In the genomic region with DNA sequence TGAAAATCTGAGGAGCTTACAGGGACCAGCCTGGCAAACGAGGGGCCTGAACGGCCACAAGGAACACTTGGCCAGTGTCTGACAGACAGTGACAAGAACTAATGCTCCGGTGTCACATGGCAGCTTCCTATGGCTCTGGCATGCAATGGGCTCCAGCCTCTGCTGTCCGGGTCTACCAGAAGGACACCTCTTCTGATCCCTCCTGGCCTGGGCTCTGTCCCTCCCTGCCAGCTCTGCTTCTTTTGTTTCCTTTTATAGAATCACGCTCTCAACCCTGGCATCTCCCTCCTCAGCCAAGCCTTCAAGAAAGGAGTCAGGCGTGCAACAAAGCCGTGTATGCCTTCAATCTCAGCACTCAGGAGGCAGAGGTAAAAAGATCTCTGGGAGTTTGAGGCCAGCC, we compare ENCODE assay signal across 20 mouse cellular contexts. TPM values are rescaled to one million over a fixed set of nuclear protein-coding genes. Genes with fewer than 3 reads are reported as not detected.
DNase-seq lines count a peak whose midpoint lies in the region; ATAC-seq and TF ChIP-seq lines count a peak whose summit lies in the region.
"Had no signal": no experiment of that assay in that cellular context is flagged by ENCODE, and none has a peak within 500 bp of the region (broad histone marks: within the 10 kb centered on the region; RNA-seq: fewer than 3 reads in every experiment).

No protein-coding gene starts in this region.

- no peak for TF ChIP-seq CTCF in layer of hippocampus, adult 2 months (conservative IDR thresholded peaks at IDR 0.05)
- no peak for TF ChIP-seq CTCF in small intestine, adult 2 months (IDR thresholded peaks at IDR 0.05; ENCODE audit: extremely low read depth, insufficient read length, insufficient replicate concordance, low read depth, low read length)

- TF ChIP-seq POLR2A in small intestine, adult 2 months (IDR thresholded peaks at IDR 0.05; ENCODE audit: low read depth, low read length), result no peak

- DNase-seq in layer of hippocampus, adult 2 months (ENCODE audit: low spot score in 2 of 2), result no peak
- DNase-seq in layer of hippocampus, adult 9-10 months (ENCODE audit: low spot score), result no peak
- peak; percentile 49 for DNase-seq in heart, adult 8-10 months (ENCODE audit: low spot score)
- no peak for DNase-seq in ovary, postnatal 14 days (ENCODE audit: low spot score)
- no peak for DNase-seq in T-cell, adult 2 months (ENCODE audit: low spot score)
- DNase-seq: adrenal gland, postnatal 10 days; gastrocnemius, postnatal 10 days; kidney, adult 8-10 months; kidney, postnatal 14 days; spleen, adult 18-20 months had no signal

- peaks cover 60% of the 10 kb centered on the region for H3K4me1 ChIP-seq in heart, embryonic 12.5 days (replicated peaks)
- no peaks in the 10 kb centered on the region; the same call in 1 of the 2 replicates for H3K4me1 ChIP-seq in small intestine, adult 2 months (ENCODE audit: control insufficient read depth, insufficient read depth, insufficient read length, low read length)
- H3K4me1 ChIP-seq: embryonic facial prominence, embryonic 12.5 days had no signal

- H3K36me3 ChIP-seq in heart, embryonic 12.5 days, result peaks cover 41% of the 10 kb centered on the region
- no peaks in the 10 kb centered on the region for H3K36me3 ChIP-seq in small intestine, adult 2 months (ENCODE audit: control insufficient read depth, insufficient read depth, low read length)

- no peak overlapping the region for H3K4me2 ChIP-seq in heart, embryonic 12.5 days
- H3K4me2 ChIP-seq: embryonic facial prominence, embryonic 12.5 days; forebrain, embryonic 13.5 days; hindbrain, embryonic 14.5 days; lung, embryonic 15.5 days; midbrain, embryonic 12.5 days had no signal

- ATAC-seq in heart, embryonic 12.5 days (ENCODE audit: insufficient number of reproducible peaks, low FRiP score), result no peak
- ATAC-seq: forebrain, embryonic 13.5 days had no signal

- 55% methylated on average over 7 of the region's 7 CpGs for WGBS in heart, embryonic 12.5 days
- WGBS in small intestine, adult 2 months, result 87% methylated on average over 7 of the region's 7 CpGs

- H3K9ac ChIP-seq in heart, embryonic 12.5 days, result peak overlapping the region; percentile 23; the same call in 1 of the 2 replicates
- H3K9ac ChIP-seq: embryonic facial prominence, embryonic 12.5 days; forebrain, embryonic 13.5 days; hindbrain, embryonic 14.5 days; liver, embryonic 14.5 days; lung, embryonic 15.5 days; midbrain, embryonic 12.5 days had no signal

- H3K27ac ChIP-seq in layer of hippocampus, adult 2 months, result peak overlapping the region; percentile 36; the same call in 1 of the 2 replicates
- peak overlapping the region; percentile 80 for H3K27ac ChIP-seq in heart, embryonic 12.5 days (ENCODE audit: poor library complexity, severe bottlenecking)
- peak overlapping the region; percentile 12 for H3K27ac ChIP-seq in small intestine, adult 2 months (ENCODE audit: insufficient read depth, low read depth, low read length)
- H3K27ac ChIP-seq: embryonic facial prominence, embryonic 12.5 days; hindbrain, embryonic 14.5 days; liver, embryonic 14.5 days; lung, embryonic 15.5 days; macrophage; midbrain, embryonic 12.5 days had no signal

- no peak overlapping the region for H3K4me3 ChIP-seq in layer of hippocampus, adult 2 months
- no peak overlapping the region for H3K4me3 ChIP-seq in heart, embryonic 12.5 days
- no peak overlapping the region for H3K4me3 ChIP-seq in small intestine, adult 2 months (ENCODE audit: low read depth, low read length)
- H3K4me3 ChIP-seq: embryonic facial prominence, embryonic 12.5 days; erythroblast, embryonic 14.5 days; forebrain, embryonic 13.5 days; lung, embryonic 15.5 days; midbrain, embryonic 12.5 days had no signal

- H3K9me3 ChIP-seq in heart, embryonic 12.5 days (replicated peaks), result no peaks in the 10 kb centered on the region
- H3K9me3 ChIP-seq: embryonic facial prominence, embryonic 12.5 days; forebrain, embryonic 13.5 days; lung, embryonic 15.5 days; midbrain, embryonic 12.5 days had no signal

- no peaks in the 10 kb centered on the region for H3K27me3 ChIP-seq in heart, embryonic 12.5 days (replicated peaks)
- H3K27me3 ChIP-seq in small intestine, adult 2 months (ENCODE audit: control insufficient read depth, insufficient read depth, low read length), result no peaks in the 10 kb centered on the region
- H3K27me3 ChIP-seq: embryonic facial prominence, embryonic 12.5 days; forebrain, embryonic 13.5 days; lung, embryonic 15.5 days; midbrain, embryonic 12.5 days had no signal

RNA-seq across cellular contexts. Expression of a gene that starts 11.6 kb away (rescaled TPM):
- total RNA-seq in layer of hippocampus, adult 2 months (2021), result 10 to 100 TPM; 58.4 to 58.7 TPM
- total RNA-seq in heart, adult 8-10 months (2022), result 10 to 100 TPM; 18.8 to 28.0 (median 25.2) TPM
- polyA plus RNA-seq in heart, embryonic 12.5 days (2016; fragmentation: Nextera tagmentation; extraction: Ambion mirVana), result 101 and 104 TPM in 2 replicates
- 7.9 and 8.4 TPM in 2 replicates for polyA plus RNA-seq in small intestine, adult 2 months (2012; rRNA removed)

RNA-seq across cellular contexts. Expression of a gene that starts 11.7 kb away (rescaled TPM):
- 1 to 10 TPM in 1 of 2 experiments, under 1 TPM in 1; 0.64 to 1.4 TPM for total RNA-seq in layer of hippocampus, adult 2 months (2021)
- total RNA-seq in heart, adult 8-10 months (2022), result under 1 TPM; 0.59 to 0.90 (median 0.77) TPM
- polyA plus RNA-seq in heart, embryonic 12.5 days (2016; fragmentation: Nextera tagmentation; extraction: Ambion mirVana), result 0.65 and 0.76 TPM in 2 replicates
- polyA plus RNA-seq in small intestine, adult 2 months (2012; rRNA removed), result 0.04 TPM in 1 of 2 replicates, not detected in the other
- polyA plus RNA-seq: erythroblast, embryonic 14.5 days had no signal

RNA-seq across cellular contexts. Expression of a gene that starts 14.6 kb away (rescaled TPM):
- 1 to 10 TPM; 4.4 to 5.8 TPM for total RNA-seq in layer of hippocampus, adult 2 months (2021)
- 10 to 100 TPM in 1 of 4 experiments, 1 to 10 TPM in 3; 9.0 to 11.1 (median 9.0) TPM for total RNA-seq in heart, adult 8-10 months (2022)
- polyA plus RNA-seq in heart, embryonic 12.5 days (2016; fragmentation: Nextera tagmentation; extraction: Ambion mirVana), result 114 and 124 TPM in 2 replicates
- 7.2 and 10.0 TPM in 2 replicates for polyA plus RNA-seq in small intestine, adult 2 months (2012; rRNA removed)
- polyA plus RNA-seq: macrophage had no signal

RNA-seq across cellular contexts. Expression of a gene that starts 15.4 kb away (rescaled TPM):
- total RNA-seq in layer of hippocampus, adult 2 months (2021), result 1 to 10 TPM; 9.4 to 9.5 TPM
- total RNA-seq in heart, adult 8-10 months (2022), result 10 to 100 TPM; 13.7 to 19.4 (median 16.4) TPM
- 69.7 and 78.3 TPM in 2 replicates for polyA plus RNA-seq in heart, embryonic 12.5 days (2016; fragmentation: Nextera tagmentation; extraction: Ambion mirVana)
- polyA plus RNA-seq in small intestine, adult 2 months (2012; rRNA removed), result 11.4 and 12.8 TPM in 2 replicates
- polyA plus RNA-seq: erythroblast, embryonic 14.5 days had no signal

RNA-seq across cellular contexts. Expression of a gene that starts 32.5 kb away (rescaled TPM):
- 10 to 100 TPM; 34.1 to 35.6 TPM for total RNA-seq in layer of hippocampus, adult 2 months (2021)
- 100 to 1,000 TPM; 224 to 279 (median 261) TPM for total RNA-seq in heart, adult 8-10 months (2022)
- 107 and 109 TPM in 2 replicates for polyA plus RNA-seq in heart, embryonic 12.5 days (2016; fragmentation: Nextera tagmentation; extraction: Ambion mirVana)
- 253 and 689 TPM in 2 replicates for polyA plus RNA-seq in small intestine, adult 2 months (2012; rRNA removed)

Comparison
In these comparisons a context has a peak if more than half of its experiments do, and no peak if none do; other contexts are left out.
1. H3K27ac ChIP-seq: peak in every context shown above with its lines; median percentile 80 in heart, embryonic 12.5 days; 36 in layer of hippocampus, adult 2 months; 12 in small intestine, adult 2 months.